Mouse (Mus musculus): ENCODE measurements around the gene Psrc1. TPM values are rescaled to one million over a fixed set of nuclear protein-coding genes. Genes with fewer than 3 reads are reported as not detected.
A peak's percentile ranks its signal among the peaks of the same experiment; 100 is the strongest.

The Psrc1 gene
- total RNA-seq, 2 experiments from 2014 or later, result 6.7 to 8.8 TPM

- DNase-seq, result peak; percentile 98
These were observed 5.5 kb downstream of the Psrc1 start for GRCm38 (mm10) chr3:108389111-108389545.

- no peak for DNase-seq
These were observed 8.7 kb downstream of the Psrc1 start for GRCm38 (mm10) chr3:108392299-108392698.

- no peak for DNase-seq
These were observed 9.2 kb downstream of the Psrc1 start for GRCm38 (mm10) chr3:108392793-108393192.

DNA sequence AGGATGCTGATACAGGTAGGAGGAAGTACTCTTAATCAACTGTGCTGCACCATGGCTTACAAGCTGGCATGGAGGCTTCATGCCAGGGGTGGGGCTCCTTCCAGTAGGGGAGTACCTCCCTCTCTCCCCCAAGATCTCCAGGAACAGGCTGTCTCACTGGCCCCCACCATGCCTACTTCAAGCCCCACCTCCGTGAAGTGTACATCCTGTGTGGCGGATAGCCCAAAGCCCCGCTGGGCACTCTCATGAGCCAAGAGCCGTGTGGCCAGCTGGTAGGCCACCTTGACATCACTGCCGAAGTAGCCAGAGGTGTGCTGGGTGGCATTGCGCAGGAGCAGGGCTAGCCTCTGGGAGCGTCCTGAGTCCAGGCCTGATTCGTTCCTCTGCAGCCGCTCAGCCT lies 14.6 kb downstream of the Psrc1 start:
- DNase-seq, result no peak

GRCm38 (mm10) chr3:108400442-108400841 lies 16.8 kb downstream of the Psrc1 start:
- no peak for DNase-seq

GRCm38 (mm10) chr3:108401692-108402527 lies 18.3 kb downstream of the Psrc1 start:
- DNase-seq, result peak; percentile 93

- no peak for DNase-seq
These were observed 18.9 kb downstream of the Psrc1 start for GRCm38 (mm10) chr3:108402528-108402920.

GRCm38 (mm10) chr3:108405536-108406305 lies 22.1 kb downstream of the Psrc1 start:
- no peak for DNase-seq

GRCm38 (mm10) chr3:108406306-108406885 lies 22.8 kb downstream of the Psrc1 start:
- DNase-seq, result no peak

- no peak for DNase-seq
These were observed 24.9 kb downstream of the Psrc1 start for GRCm38 (mm10) chr3:108408517-108409008.

DNA sequence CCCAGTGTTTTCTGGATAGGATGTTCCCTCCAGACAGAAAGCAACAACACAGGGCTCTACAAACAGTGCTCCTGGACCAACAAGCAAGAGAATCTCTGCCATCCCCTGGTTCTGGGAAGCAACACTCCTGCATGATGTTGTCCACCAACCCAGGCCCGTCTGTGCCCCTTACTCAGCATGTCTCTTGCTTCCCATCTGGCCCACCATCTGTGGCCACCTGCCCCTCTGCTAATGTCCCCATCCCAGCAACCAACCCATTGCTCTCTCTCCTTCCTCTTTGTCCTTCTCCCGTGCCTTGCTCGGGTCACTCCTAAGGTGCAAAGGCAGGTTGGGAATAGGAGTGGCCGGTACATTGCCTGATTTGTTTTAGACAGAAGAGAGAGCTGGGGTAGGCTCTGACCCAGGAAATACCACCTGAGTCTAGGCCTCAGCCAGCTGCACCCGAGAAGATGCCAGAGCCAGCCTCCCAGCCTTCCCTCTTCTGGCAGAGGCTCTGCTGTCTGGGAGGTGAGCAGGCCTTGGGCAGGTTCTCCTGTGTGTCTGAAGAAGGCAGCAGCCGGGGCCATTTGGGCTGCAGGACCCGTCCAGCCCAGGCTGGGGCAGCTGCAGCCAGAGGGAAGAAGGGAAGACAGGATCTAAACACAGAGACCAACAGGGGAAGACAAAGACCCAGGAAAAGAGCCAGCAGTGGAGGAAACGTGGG lies 26.2 kb downstream of the Psrc1 start:
- no peak for DNase-seq

DNA sequence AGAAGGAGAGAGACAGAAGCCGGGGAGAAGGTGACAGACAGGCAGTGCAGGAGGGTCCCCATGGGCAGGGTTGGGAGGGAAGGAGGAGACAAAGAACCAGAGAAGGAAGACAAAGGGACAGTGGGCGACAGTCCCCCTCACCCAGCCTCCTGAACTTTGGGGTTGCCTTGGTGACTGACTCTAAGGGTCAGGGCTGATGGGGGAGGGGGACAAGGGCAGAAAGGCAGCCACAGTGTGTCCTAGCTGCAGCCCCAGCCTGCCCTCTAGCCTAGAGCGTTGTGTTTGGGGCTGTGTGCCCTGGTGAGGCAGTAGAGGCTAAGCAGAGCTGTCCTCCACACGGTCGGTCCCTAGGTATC lies 26.7 kb downstream of the Psrc1 start:
- DNase-seq, result no peak

DNA sequence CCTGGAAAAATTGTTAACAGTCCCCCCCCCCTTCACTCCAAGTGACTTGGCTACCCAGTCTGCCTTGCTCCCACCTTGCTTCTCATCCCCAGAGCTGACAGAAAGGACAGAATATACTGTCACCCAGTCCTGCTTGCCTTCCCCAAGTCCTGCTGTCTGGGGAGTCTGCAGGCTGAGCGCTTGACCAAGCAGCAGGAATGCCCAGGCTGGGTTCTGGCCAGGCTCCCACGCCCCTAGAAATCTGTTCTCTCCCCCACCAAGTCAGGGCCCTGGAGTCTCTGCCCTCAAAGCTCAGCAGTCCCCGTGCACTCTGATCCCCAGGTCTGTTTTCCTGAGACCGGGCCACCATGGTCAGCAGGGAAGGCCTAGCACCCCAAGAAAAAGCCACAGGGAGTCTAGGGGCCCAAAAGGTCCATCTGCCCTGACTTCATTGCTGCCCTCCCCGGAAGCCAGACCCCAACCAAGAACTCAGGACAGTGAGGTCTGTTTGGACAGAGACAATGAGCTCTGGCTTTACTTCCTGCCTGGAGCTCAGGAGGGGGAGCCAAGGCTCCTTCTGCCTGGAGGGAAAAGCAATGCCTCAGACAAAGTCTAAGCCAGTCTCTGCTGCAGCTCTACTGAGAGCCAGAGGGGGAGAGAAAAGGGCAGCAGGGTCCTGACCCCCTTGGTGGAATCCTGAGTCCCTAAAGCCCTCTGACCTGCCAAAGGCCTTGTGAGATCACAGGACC lies 27.6 kb downstream of the Psrc1 start:
- no peak for DNase-seq

- DNase-seq, result peak; percentile 42
These were observed 28.1 kb downstream of the Psrc1 start for GRCm38 (mm10) chr3:108411754-108412121.

GRCm38 (mm10) chr3:108413634-108414360 lies 30.2 kb downstream of the Psrc1 start:
- DNase-seq, result no peak

GRCm38 (mm10) chr3:108414857-108415830 lies 31.5 kb downstream of the Psrc1 start, which contains the start of gene Celsr2:
TSS of gene Celsr2 (minus strand) at chr3:108415552.
- DNase-seq, result peak; percentile 27

GRCm38 (mm10) chr3:108415831-108416223 lies 32.2 kb downstream of the Psrc1 start:
- DNase-seq, result peak; percentile 75

DNA sequence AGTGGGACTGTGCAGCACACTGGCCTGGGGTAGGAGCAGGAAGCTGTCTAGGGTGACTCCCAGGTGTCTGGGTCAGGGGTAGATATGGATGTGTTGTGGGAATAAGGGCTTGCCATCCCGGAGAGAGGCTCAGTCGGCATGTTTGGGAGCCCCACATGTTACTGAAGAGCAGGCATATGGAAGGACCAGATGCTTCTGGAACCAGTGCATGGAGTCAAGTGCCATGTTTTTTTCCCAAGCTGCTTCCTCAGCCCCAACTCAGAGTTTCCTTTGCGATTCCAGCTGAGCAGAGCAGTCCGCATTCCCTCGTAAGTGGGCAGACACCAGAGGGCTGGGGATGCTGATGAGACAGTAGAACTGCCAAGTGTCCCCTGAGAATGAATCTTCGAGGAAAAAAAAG lies 39.4 kb downstream of the Psrc1 start:
- DNase-seq, result no peak

Measured in heart, postnatal 4 days (tissue).